Mouse (Mus musculus) hindbrain, embryonic 11.5 days (tissue): ENCODE data around the gene Phactr3. TPM values are rescaled to one million over a fixed set of nuclear protein-coding genes. Genes with fewer than 3 reads are reported as not detected.

Experiments
- ATAC-seq: fragments of 200-750 bp; cut with Nextera tagmentation; 2 replicates; pipeline ENCODE4 v1.8.0; 2017; ENCODE audit warnings: mild to moderate bottlenecking, moderate TSS enrichment, moderate library complexity; ENCODE audit not compliant: low FRiP score
- DNase-seq: peaks from one replicate; pipeline ENCODE4 v3.0.0-alpha.2; 2015; ENCODE audit warnings: low spot score
- H3K27ac ChIP-seq: fragments of 300-500 bp; sonication (generic); 2 replicates; pipeline ENCODE4 v1.5.1; 2014; ENCODE audit warnings: mild to moderate bottlenecking, low read depth, low read length
- H3K27me3 ChIP-seq: fragments of 300-500 bp; sonication (generic); 2 replicates; pipeline ENCODE4 v1.6.1; 2014; ENCODE audit warnings: mild to moderate bottlenecking, low read length, moderate library complexity, mixed read lengths; ENCODE audit not compliant: control insufficient read depth, insufficient read depth
- H3K36me3 ChIP-seq: fragments of 300-500 bp; sonication (generic); 2 replicates; pipeline ENCODE4 v1.6.1; 2014; ENCODE audit warnings: mild to moderate bottlenecking, low read length, moderate library complexity, mixed read lengths; ENCODE audit not compliant: control insufficient read depth, insufficient read depth
- H3K4me1 ChIP-seq: fragments of 300-500 bp; sonication (generic); replicated peaks from 2 replicates; pipeline ENCODE4 v1.6.1; 2014; ENCODE audit warnings: low read length, mixed read lengths; ENCODE audit not compliant: control insufficient read depth, insufficient read depth
- H3K4me2 ChIP-seq: fragments of 300-500 bp; sonication (generic); replicated peaks from 2 replicates; pipeline ENCODE4 v1.6.1; 2014; ENCODE audit warnings: mild to moderate bottlenecking, low read depth, low read length
- H3K4me3 ChIP-seq: fragments of 300-500 bp; sonication (generic); 2 replicates; pipeline ENCODE4 v1.5.1; 2014; ENCODE audit warnings: low read depth, low read length
- H3K9ac ChIP-seq: fragments of 300-500 bp; sonication (generic); 2 replicates; pipeline ENCODE4 v1.6.1; 2014; ENCODE audit warnings: low read depth, low read length
- H3K9me3 ChIP-seq: fragments of 300-500 bp; sonication (generic); 2 replicates; pipeline ENCODE4 v1.6.1; 2016; ENCODE audit warnings: low read length; ENCODE audit not compliant: control insufficient read depth
- WGBS: fragments of 180-500 bp; shearing (Covaris S2); extraction: QIAGEN DNeasy Blood & Tissue Kit; methylation state at CpG from one replicate; pipeline ENCODE4 v1.1.7; 2014; 5-methylcytosine and 5-hydroxymethylcytosine counted together
- polyA plus RNA-seq: library from polyadenylated mRNA; unstranded; fragments of >200 nt; fragmentation: Nextera tagmentation; extraction: Ambion mirVana; gene quantifications from 2 replicates; pipeline ENCODE4 v1.2.1, GENCODE M21; 2014

Gene Phactr3
- polyA plus RNA-seq, 1 experiment from 2014 or later = 14.5 TPM

DNA sequence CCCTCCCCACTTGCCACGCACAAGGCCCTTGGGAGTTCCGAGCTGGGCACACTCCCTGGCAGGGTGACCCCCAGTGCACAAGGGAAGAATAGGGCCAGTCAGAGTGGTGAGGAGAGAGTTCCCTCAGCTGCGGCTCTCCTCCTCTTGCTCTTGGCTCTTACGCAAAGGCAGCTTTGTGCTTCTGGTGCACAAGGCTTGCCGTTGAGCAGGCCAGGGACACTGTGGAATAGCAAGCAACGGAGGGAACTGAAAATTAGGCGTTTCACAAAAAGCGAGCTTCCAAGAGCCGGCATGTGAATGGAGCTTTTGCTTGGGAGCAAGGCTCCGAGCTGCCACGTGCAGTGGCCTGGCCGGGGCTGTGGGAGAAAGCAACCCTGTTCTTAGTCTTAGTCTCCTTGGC lies 40.2 kb downstream of the Phactr3 start:
- no peaks in the 10 kb centered on the region for H3K4me1 ChIP-seq
- H3K9ac ChIP-seq = no peak overlapping the region
- no peaks in the 10 kb centered on the region for H3K27me3 ChIP-seq
- no peak for ATAC-seq
- no peak overlapping the region for H3K4me3 ChIP-seq
- no peaks in the 10 kb centered on the region for H3K36me3 ChIP-seq
- no peak overlapping the region for H3K27ac ChIP-seq
- no peak overlapping the region for H3K4me2 ChIP-seq
- no peak for DNase-seq
- H3K9me3 ChIP-seq = no peaks in the 10 kb centered on the region
- WGBS = 85% methylated on average over 12 of the region's 12 CpGs

DNA sequence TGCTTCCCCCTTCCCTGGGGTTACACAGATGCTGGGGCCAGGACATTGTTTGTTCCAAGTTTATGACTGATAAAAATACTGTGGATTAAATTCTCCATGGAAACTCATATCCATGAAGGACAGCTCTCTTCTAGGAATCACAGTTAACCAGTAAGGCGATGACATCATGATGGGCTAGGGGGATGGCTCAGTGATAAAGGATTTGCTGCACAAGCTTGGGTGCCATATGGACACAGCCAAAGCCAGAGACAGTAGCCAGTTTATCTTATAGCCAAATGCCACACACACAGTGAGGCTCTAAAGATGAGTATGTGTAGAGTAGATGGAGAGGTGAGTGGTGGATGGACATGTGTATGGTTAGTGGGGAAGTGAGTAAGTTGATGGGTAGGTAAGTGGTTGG lies 45.2 kb downstream of the Phactr3 start:
- Histone ChIP-seq H3K27ac (no peak overlapping the region), H3K9me3 (no peaks in the 10 kb centered on the region), H3K9ac (no peak overlapping the region), H3K36me3 (no peaks in the 10 kb centered on the region), H3K4me3 (no peak overlapping the region), H3K4me2 (no peak overlapping the region), H3K27me3 (no peaks in the 10 kb centered on the region), H3K4me1 (no peaks in the 10 kb centered on the region)
- WGBS = 97% methylated on average over 1 of the region's 1 CpGs
- ATAC-seq = no peak
- no peak for DNase-seq

DNA sequence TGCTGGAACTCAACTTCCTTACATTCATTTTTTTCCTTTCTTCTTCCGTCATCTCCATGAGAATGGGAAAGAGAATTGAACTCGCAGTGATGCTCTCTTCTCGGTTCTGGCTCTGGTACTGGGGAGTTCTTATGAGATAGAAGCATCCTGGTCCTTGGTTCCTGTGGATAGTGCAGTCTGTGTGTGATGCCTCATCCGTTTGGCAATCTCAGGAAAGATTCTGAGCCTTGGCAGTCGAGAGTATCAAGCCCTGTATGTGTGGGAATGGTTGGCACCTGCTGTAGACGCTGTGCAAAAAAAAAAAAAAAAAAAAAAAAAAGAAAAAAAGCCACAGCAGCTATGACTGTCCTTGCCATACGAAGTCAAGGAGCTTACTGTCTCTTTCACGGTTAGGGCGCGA lies 47.2 kb downstream of the Phactr3 start:
- Histone ChIP-seq H3K36me3 (no peaks in the 10 kb centered on the region), H3K27me3 (no peaks in the 10 kb centered on the region), H3K4me2 (no peak overlapping the region), H3K9me3 (no peaks in the 10 kb centered on the region), H3K4me3 (no peak overlapping the region), H3K4me1 (no peaks in the 10 kb centered on the region; the same call in 1 of the 2 replicates), H3K9ac (no peak overlapping the region), H3K27ac (no peak overlapping the region)
- WGBS = 79% methylated on average over 10 of the region's 10 CpGs
- no peak for DNase-seq
- no peak for ATAC-seq

DNA sequence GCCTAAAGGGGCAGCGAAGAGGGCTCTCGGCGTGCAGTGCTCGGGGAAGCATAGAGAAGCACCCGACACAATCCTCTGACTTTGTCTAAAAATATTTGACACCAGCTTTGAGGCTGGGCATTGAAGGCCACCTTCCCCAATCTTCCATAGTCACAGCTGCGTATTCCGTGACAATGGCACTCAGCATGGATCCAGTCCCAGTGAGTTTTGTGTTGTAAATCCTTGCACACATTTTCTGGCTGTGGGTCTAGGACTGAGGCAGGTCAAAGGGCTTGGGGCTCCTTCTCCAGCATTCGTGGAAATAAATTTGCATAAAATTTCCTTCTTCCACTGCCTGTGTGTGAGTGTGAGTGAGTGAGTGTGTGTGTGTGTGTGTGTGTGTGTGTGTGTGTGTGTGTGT lies 51.2 kb downstream of the Phactr3 start:
- ATAC-seq (no peak), DNase-seq (no peak)
- Histone ChIP-seq H3K36me3 (no peaks in the 10 kb centered on the region), H3K27ac (no peak overlapping the region), H3K4me1 (no peaks in the 10 kb centered on the region; the same call in 1 of the 2 replicates), H3K9ac (no peak overlapping the region), H3K4me3 (no peak overlapping the region), H3K27me3 (no peaks in the 10 kb centered on the region), H3K9me3 (no peaks in the 10 kb centered on the region), H3K4me2 (no peak overlapping the region)
- 54% methylated on average over 8 of the region's 8 CpGs for WGBS

DNA sequence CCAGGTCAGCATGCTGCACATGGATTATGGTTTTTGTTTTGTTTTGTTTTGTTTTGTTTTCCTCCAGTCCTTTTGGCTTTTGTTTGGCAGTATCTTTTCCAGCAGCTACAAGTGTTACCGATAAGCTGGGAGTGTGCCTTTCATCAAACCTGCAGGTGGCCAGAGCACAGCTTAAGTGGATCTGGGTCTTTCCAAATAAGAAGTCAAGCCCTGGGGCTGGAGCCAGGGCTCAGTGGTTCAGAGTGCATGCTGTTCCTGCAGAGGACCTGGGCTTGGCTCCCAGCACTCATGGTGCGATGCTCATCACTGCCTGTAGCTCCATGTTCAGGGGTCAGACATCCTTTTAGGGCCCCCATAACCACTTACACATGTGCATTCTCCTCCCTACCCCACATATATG lies 55.2 kb downstream of the Phactr3 start:
- H3K27ac ChIP-seq = no peak overlapping the region
- H3K9me3 ChIP-seq = no peaks in the 10 kb centered on the region
- WGBS = 45% methylated on average over 2 of the region's 2 CpGs
- H3K9ac ChIP-seq = no peak overlapping the region
- H3K4me1 ChIP-seq = no peaks in the 10 kb centered on the region; the same call in 1 of the 2 replicates
- no peaks in the 10 kb centered on the region for H3K27me3 ChIP-seq
- no peak overlapping the region for H3K4me2 ChIP-seq
- no peak overlapping the region for H3K4me3 ChIP-seq
- no peak for DNase-seq
- no peaks in the 10 kb centered on the region for H3K36me3 ChIP-seq
- no peak for ATAC-seq

DNA sequence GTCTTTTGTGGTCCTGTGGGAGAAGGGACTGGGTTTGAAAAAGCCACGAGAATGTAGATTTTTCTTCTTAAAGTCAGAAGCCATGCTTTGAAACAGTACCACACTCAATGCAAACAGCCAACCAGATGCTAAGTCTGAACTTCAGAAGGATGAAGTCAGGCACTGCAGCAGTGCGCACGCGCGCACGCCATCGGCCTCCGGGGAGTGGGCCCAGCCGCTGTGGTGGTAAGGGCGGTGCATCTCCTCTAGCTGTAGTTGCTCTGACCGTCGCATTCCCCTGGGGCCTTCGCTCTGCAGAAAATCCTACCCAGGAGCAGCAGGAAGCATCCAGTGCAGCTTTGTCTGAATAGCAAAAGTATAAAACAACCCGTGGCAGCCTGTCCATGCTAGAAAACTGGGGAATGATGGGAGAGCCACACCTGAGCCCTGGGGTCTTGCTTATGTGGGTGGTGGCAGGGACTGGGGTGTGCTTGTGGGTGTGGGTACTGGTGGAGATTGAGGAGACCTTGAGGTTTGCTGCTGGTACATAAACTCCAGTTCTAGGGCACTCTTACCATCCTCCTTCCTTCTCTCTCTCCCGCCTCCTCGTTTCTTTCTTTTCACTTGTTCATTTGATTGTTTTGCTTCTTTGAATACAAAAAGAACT lies 56.6 kb downstream of the Phactr3 start:
- Histone ChIP-seq H3K27ac (peak overlapping the region; percentile 25; the same call in 1 of the 2 replicates), H3K4me1 (no peaks in the 10 kb centered on the region), H3K9ac (no peak overlapping the region), H3K27me3 (no peaks in the 10 kb centered on the region), H3K36me3 (no peaks in the 10 kb centered on the region), H3K4me2 (peak overlapping the region; percentile 32; the same call in 1 of the 2 replicates), H3K9me3 (no peaks in the 10 kb centered on the region), H3K4me3 (no peak overlapping the region)
- peak; percentile 86 for ATAC-seq
- 29% methylated on average over 16 of the region's 16 CpGs for WGBS
- DNase-seq = peak; percentile 68

DNA sequence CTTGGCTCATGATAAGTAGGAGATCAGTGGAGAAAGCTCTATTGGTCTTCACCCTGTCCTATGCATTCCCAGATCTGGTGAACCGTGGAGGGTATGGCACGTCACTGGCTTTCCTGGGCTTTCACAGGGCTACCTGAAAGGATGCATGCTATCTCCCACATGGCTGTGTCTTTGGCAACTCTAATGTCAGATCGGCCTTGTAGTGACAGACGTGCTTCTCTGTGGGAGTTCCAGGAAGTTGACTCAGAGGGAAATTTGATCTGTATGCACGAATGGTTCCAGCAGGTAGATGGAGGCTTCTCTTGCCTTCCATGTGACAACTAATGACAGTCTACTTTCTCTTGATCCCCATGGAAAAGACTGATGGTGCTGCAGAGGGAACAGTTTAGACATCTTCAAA lies 65.5 kb downstream of the Phactr3 start:
- 69% methylated on average over 5 of the region's 5 CpGs for WGBS
- Histone ChIP-seq H3K27me3 (no peaks in the 10 kb centered on the region), H3K4me3 (no peak overlapping the region), H3K9ac (no peak overlapping the region), H3K4me1 (no peaks in the 10 kb centered on the region), H3K36me3 (no peaks in the 10 kb centered on the region), H3K27ac (no peak overlapping the region), H3K4me2 (no peak overlapping the region), H3K9me3 (no peaks in the 10 kb centered on the region)
- ATAC-seq (no peak), DNase-seq (no peak)

DNA sequence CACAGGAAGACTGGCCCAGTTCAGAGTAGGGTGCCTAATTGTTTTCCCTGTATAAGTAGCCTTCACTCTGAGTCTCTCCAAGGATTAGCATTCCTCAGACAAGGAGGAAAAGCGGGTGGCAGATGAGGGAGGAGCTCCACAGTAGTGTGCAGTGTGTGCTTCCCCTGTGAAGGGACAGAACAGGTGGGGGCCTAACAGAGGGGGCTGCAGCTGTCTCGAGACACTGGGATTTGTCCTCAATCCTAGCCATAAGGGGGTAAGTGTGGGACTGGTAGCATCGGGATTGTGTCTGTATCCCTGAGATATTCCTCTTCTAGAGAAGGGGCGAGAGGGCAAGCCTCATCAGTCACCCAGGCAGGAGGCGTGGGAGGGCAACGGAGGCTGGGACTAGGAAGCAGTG lies 66.1 kb downstream of the Phactr3 start:
- Histone ChIP-seq H3K4me2 (no peak overlapping the region), H3K27me3 (no peaks in the 10 kb centered on the region), H3K36me3 (no peaks in the 10 kb centered on the region), H3K9ac (no peak overlapping the region), H3K4me1 (no peaks in the 10 kb centered on the region), H3K9me3 (no peaks in the 10 kb centered on the region), H3K27ac (no peak overlapping the region), H3K4me3 (no peak overlapping the region)
- 57% methylated on average over 6 of the region's 6 CpGs for WGBS
- DNase-seq (no peak), ATAC-seq (0 out of 2 replicates have a peak, but pooled peaks have one; percentile 19)

DNA sequence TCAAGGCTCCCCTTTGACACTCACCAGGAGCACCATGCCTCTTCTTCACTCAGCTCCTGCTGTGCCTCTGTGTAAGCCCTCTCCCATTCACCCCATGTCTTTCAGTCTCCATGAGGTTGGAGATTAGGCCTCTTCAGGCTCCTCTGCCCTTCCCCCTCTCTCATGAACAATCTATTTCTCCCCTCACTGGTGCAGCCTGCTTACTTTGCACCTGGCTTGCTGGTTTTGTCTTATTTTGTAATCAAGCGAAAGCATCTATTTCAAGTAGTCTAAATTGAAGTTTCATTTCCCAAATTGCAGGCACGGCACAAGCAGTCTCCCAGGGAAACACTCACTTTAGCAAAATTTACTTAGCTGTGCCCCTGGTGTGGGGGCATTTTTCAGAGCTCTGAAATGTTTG lies 70.2 kb downstream of the Phactr3 start:
- Histone ChIP-seq H3K27me3 (no peaks in the 10 kb centered on the region), H3K9me3 (no peaks in the 10 kb centered on the region), H3K4me3 (no peak overlapping the region), H3K9ac (no peak overlapping the region), H3K4me1 (no peaks in the 10 kb centered on the region), H3K4me2 (no peak overlapping the region), H3K36me3 (no peaks in the 10 kb centered on the region), H3K27ac (no peak overlapping the region)
- 61% methylated on average over 2 of the region's 2 CpGs for WGBS
- no peak for DNase-seq
- ATAC-seq = no peak
